Mouse (Mus musculus) activated CD4-positive, CD25-positive, alpha-beta regulatory T cell, adult 4 months (primary cell): Measurements from ENCODE around the gene Fam131b. TPM values are rescaled to one million over a fixed set of nuclear protein-coding genes. Genes with fewer than 3 reads are reported as not detected.

Source experiments
- ATAC-seq: one replicate; pipeline ENCODE4 v1.8.0; 2017
- polyA plus RNA-seq, 2 experiments: library from polyadenylated mRNA; unstranded; fragments of 100-300 nt; shearing (Covaris generic); gene quantifications; one replicate each; pipeline ENCODE4 v1.2.1; 2017

The Fam131b gene
- polyA plus RNA-seq, 2 experiments from 2014 or later, result not detected

DNA sequence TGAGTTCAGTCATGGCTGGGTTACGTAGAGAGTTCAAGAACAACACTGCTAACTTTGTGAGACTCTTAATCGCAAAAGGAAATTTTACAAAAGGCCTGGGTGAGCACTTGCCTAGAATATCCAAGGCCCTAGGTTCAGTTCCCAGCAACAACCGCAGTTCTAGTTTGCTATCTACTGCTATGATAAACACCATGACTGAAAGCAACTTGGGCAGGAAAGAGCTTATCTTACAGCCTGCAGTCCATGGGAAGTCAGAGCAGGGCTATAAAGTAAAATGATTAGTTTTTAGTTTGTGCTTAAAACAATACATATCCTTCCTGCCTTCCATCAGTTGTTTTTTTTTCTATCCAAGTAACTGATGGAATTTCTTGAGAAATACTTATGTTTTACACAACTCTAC, 2.1 kb upstream of the Fam131b start:
- no peak for ATAC-seq

DNA sequence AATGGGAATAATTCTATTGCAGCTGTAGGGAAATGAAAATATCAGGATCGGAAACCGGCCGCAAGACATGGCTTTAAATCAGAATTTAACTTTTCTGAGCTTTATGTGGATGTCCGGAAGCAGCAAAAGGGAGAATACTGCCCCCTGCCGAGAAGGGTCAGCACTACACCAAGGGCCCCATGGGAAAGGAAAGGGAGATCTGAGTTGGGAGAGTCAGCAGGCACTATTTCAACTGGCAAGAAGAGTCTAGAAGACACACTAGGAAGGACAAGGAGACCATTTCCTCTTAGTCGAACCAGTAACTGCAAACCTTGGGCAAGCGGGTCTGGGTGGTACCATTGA, 796 bp upstream of the Fam131b start:
- ATAC-seq, result peak; percentile 79

DNA sequence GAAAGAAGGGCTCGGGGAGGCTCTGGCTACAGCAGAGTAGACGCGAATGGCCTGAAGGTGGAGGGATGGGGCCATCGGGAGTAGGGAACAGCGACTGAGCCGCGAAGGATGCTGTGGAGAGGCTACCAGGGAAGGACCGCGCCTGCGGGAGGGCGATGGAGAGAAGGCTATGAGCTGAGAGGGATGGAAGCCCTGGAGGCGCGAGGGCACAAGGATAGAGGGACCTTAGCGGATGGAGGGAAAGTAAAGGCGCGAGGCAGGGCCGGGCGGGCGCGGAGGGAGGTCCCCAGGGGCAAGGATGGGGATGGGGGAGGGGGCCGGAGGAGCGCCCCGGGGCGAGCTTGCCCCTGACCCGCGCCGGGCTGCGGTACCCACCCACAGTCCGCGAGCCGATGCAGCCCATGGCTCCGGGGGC, 369 bp downstream of the Fam131b start:
- ATAC-seq, result peak; percentile 16

DNA sequence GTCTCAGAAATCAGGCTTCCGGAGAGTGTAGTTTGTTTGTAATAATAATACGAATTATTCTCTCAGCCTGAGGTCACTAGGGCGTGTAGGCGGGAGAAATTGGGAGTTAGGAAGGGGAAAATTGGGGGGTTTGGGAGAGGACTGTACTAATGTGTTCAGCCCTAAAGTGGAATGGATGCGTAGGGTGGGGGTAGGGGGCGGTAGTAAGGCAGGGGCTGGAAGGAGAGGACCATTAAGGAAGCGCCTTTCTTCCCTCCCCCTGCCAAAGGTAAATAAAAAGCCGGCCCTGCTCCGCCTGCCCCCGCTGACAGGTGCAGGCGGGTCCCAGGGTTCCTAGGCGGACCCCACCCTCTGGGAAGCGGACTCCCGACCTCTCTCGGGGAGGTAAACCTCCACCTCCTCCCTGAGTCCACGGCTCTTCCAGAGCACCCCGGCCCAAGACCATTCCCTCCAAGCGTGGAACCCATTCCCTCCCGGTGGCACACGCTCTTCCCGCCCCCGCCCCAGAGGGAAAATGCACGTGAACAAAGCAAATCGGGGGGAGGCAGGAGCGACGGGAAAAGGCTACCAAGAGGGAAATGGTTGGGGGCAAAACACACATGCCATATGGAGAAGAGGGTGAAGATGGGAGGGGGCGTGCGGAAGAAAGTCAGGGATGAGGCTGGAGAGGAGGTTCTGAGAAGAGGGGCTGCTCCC, 924 bp downstream of the Fam131b start:
- ATAC-seq, result no peak

DNA sequence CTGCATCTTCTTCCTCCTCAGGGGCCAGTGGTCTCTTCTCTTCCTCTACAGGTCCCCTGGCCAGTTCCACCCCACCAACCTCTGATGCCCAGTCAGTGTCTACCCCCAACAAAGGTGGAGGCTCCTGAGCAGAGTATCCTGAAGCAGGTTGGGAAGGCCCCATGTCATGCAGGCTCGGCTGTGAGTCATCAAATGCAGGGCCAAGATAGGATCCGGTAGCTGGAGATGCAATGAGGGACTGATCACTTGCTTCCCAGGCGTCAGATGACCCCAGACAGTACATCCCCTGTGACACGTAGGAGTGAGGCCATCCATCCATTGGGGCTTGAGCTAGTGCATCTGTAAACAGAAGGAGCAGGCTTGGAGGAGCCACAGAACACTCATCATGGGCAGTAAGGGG, 6.2 kb downstream of the Fam131b start:
- no peak for ATAC-seq

DNA sequence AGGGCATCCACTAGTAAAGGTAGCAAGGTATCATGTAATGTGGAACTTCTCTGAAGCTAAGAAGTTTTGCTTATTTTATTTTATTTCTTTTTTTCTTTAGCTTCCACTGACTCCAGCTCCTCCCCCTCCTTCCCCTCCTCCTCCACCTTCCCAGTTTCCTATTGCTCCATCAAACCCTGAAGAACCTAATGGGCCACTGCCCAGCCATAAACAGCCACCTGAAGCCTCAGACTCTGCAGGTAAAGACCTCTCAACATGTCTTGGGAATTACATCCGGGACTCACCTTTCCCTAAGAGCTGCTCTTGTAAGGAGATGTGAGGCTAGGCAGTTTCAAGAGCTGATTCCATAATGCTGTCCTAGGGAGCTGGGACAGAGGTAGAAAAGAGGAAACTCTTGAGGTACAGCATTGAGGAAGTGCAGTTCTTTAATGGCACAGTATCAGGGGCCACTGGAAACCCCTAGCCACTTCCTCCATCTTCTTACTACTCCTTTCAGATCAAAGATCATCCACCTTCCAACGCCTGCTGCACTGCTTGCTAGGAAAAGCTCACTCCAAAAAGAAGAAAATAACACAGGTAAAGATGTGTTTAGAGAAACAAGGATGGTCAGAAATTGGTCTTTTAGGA, 13.9 kb downstream of the Fam131b start:
- ATAC-seq, result no peak

DNA sequence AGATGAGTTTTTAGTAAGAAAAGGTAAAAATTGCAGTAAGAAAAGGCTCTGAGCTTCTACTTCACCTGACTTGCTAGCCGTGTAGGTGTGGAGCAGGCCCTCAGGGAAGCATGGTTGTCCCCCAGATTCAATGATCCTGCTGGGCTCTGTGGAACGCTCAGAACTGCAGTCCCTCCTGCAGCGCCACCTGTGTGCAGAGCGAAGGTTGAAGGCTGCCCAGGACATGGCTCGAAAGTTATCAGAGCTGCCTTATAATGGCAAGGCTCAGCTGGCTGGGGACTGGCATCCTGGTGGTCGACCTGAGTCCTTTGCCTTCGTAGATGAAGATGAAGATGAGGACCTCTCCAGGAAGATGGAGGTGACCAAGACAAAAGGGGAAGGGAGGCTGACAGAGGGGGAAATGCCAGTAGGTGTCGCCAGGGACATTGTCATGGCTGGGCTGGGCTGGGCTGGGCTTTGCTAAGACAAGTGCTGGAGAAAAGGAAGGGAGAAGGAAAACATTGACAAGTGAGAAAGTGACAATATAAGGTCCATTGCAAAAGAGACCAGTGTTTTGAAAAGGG, 14.5 kb downstream of the Fam131b start:
- ATAC-seq, result no peak

DNA sequence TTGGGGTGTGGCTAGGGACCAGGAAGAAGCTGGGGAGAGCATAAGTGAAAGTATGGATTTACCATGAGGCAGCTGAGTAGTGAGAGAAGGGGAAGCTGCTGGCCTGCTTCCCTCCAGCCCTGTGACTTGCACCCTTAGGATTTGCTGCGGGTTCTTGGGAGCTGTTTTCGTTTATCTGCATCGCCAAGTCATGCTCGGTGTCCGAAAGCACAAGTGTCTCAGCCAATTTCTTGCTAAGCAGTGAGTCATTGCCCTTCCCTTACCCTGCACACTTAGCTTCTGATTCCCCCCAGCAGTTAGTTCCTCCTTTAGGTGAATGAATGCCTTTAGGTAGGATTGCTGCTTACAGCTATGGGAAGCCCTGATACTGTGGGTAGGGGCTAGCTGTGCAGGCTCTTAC, 25.1 kb downstream of the Fam131b start:
- no peak for ATAC-seq

DNA sequence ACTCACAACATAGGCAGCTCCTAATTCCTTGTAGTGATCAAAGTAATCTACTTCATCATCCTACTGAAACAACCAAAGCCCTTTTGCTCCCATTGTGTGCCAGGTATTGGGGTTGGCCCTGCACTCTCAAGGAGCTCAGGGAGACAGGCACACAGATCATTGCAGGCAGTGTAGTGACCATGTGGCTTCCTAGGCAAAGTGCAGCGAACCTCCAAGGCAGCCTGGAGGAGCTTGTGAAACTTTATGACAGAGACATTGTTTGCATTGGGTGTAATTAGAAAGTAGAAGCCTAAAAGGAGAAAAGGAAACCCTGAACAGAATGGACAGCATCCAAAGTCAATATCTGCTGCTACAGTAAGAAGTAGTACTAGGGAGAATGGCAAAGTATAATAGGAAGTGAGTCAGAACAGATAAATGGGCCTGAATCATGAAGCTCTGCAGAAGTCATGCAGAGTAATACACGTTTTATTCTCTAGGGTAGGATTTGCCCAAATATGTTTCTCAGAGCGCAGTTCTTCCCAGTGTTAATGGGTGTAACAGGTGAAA, 28.8 kb downstream of the Fam131b start:
- ATAC-seq, result no peak

DNA sequence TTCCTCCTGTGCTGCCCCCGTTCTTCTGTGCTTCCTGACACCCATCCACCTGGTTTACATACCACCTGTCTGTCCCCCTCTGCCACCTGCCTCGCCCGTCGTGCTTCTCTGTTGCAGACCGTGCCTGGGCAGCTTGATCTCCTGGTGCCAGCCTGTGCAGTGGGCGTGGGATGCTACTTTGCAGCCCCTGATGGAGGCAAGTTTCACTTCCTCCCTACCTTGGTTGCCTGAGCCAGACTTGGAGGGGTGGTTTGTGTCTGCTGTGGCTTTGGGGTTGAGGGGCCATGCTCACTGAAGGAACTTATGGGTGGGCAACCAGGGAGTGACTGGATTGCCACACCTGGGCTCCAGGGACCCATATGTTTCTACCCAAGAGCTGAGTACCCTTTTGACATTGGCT, 31.1 kb downstream of the Fam131b start:
- ATAC-seq, result no peak

DNA sequence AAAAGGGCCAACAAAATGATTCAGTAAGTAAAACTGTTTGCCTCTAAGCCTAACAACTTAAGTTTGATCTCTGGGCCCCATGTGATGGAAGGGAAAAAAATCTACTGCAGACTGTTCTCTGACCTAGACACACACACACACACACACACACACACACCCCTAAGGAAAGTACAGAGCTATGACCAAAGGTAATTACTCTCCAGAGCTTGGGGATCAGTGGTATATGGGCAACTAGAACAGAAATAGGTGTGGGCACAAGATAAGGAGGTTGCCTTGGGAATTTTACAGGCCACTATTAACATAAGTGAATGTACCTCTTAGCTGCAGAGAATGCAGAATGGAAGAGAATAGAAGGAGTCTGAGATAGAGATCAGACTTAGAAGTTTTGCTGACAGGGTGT, 36.9 kb downstream of the Fam131b start:
- no peak for ATAC-seq

DNA sequence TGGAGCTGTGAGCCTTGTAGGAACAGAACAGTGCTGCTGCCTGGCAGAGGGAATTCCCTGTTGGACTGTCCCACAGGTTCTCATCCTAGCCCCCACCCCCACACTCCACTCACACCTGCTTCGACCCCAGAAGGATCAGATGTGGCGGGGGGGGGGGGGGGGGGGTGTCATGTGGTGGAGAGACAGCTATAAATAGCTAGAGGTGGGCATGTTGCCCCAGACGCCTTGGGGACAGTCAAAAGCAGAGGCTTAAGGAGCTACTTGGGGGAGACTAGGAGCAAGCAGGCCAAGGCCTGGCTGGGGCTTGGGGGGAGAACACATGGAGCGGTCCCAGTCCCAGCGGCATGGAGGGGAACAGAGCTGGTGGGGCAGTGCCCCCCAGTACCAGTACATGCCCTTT, 38.0 kb downstream of the Fam131b start, which contains the start of gene Clcn1:
Gene Clcn1 (plus strand): TSS at position 238 of the 400 bp plus-strand sequence.
- ATAC-seq, result no peak

DNA sequence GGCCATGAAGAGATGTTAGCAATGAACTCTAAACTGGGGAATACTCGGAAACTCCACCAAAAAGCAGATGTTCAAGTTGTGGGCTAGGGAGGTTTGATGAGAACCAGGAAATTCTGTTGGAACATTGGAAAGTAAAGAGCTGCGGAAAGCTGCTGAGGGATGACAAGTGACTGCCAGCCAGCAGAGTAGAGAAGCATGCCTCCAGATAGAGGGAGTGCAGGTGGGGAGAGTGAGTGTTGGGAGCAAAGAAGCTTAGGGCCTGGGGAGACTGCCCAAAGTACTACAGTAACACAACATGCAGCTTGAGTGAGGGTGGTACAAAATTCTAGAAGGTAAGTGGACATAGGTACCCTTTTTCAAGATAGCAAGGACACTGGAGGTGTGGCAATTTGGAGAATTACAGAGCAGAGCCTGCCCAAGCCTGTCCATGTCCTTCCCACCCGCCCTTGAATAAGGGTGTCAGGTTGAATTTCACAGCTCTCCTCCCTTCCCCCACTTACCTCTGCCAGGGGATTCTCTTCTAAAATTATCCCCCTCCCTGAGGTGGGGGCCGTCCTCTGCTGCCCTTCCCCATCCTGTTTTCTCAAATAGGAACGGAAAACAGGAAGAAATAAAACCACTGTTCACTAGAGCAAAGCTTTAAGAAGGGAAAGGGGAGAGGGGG, 41.4 kb downstream of the Fam131b start:
- ATAC-seq, result no peak

DNA sequence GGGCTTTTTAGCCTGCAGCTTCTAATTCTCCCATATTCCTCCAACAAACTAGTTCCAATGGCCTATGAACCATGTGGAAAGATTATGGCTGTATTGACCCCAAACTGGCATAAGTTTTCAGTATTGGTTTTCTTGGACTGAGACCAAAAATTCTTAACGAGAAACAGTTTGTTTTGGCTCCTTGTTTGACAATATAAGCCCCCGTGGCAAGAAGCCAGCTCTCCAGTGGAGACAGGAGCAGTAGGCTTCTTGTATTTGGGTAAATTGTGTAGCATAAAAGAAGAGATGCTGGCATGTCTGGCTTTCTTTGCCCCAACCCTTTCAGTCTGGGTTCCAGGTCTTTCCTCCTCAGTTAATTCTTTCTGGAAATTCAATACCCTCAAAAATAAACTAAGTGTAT, 48.3 kb downstream of the Fam131b start:
- no peak for ATAC-seq

DNA sequence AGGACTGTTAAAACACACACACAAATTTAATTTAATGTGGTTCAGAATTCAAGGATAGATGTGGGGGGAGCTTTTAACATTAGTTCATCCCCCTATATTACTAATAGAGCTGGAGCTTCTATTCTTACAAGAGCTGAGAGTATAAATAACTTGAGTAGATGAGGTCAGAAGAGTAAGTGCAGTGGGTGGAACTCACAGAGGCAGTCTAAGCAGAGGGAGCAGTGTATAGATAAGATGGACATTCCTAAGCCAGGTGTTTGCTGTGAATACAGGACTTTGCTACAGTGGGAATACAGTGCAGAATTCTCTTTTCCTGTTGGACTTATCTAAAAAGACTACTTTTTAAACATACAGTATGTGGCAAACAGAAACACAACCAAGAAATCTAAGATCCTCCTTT, 53.6 kb downstream of the Fam131b start:
- no peak for ATAC-seq

DNA sequence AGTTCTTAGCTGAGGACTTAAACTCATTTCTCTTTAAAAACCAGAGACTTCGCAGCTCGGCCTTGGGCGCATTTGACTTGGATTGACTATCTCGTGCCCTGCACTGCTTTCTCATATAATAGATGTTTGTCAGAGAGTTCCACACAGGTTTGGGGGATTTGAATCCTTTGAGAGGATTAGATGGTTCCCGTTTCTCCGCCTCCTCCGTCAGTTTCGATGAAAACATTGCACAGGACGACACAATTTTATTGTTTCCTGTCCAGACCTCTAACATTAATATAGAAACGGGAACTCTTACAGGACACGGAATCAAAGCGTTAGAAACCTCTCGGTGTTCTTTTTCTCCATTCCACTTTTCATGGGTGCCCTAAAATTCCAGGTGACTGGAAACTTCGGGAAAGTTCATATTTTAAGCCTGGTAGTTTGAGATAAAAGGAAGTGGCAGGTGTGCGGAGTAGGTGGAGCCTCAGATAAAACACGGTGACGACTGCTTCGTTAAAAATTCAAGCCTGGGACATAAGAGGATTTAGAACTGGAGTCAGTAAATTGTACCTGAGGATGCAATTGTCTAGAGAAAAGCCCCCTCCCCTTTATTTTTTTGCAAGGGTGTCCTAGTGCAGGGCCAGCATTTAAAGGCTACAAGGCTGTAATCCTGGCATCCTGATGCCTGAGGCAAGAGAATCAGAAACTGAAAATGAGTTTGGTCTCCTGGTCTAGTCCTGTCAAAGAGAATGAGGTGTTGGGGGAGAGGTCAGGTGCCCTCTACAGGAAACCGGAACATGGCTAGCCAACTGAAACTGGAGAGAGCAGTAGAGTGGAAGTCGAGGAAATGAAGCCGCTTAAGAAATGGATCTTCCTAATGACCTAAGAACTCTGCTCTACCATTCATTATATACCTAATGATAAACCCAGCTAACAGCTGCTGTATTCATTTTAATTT, 58.8 kb downstream of the Fam131b start:
- ATAC-seq, result peak; percentile 33

Other genes with a start within 250 kb of the Fam131b start
- gene Tas2r139, start 183.7 kb downstream of the Fam131b start, polyA plus RNA-seq, result under 1 TPM in 1 of 2 experiments, not detected in 1; 0.36 TPM
- not detected for gene Tas2r144, start 109.3 kb downstream of the Fam131b start, polyA plus RNA-seq
- gene Gstk1, start 78.7 kb downstream of the Fam131b start, polyA plus RNA-seq, result 1 to 10 TPM; 8.1 to 9.3 TPM
- not detected for gene Tmem139, start 62.7 kb downstream of the Fam131b start, polyA plus RNA-seq
- gene Casp2, start 59.7 kb downstream of the Fam131b start, polyA plus RNA-seq, result 10 to 100 TPM; 45.1 to 50.3 TPM
- not detected for gene Clcn1, start 38.0 kb downstream of the Fam131b start, polyA plus RNA-seq
- gene Zyx, start 25.0 kb upstream of the Fam131b start, polyA plus RNA-seq, result 10 to 100 TPM; 62.8 to 78.6 TPM
- gene Epha1, start 48.6 kb upstream of the Fam131b start, polyA plus RNA-seq, result under 1 TPM in 1 of 2 experiments, not detected in 1; 0.63 TPM
- gene Tas2r143, start 75.6 kb upstream of the Fam131b start, polyA plus RNA-seq, result not detected
- gene Tas2r135, start 80.8 kb upstream of the Fam131b start, polyA plus RNA-seq, result under 1 TPM in 1 of 2 experiments, not detected in 1; 0.52 TPM
- not detected for gene Tas2r126, start 109.9 kb upstream of the Fam131b start, polyA plus RNA-seq
- not detected for gene Olfr458, start 140.6 kb upstream of the Fam131b start, polyA plus RNA-seq
- not detected for gene Olfr457, start 151.7 kb upstream of the Fam131b start, polyA plus RNA-seq
- gene Olfr456, start 162.6 kb upstream of the Fam131b start, polyA plus RNA-seq, result not detected
- under 1 TPM in 1 of 2 experiments, not detected in 1; 0.08 TPM for gene Olfr455, start 222.9 kb upstream of the Fam131b start, polyA plus RNA-seq